Mouse (Mus musculus): ENCODE data around the gene Scube3. TPM values are rescaled to one million over a fixed set of nuclear protein-coding genes. Genes with fewer than 3 reads are reported as not detected.
"Not testable (repeated sequence)": the region's sequence is repeated elsewhere in the genome, so short reads cannot be mapped to it uniquely, and the experiment has no call there.

Gene Scube3
- total RNA-seq, 2 experiments from 2014 or later = 0.17 to 0.20 TPM

DNA sequence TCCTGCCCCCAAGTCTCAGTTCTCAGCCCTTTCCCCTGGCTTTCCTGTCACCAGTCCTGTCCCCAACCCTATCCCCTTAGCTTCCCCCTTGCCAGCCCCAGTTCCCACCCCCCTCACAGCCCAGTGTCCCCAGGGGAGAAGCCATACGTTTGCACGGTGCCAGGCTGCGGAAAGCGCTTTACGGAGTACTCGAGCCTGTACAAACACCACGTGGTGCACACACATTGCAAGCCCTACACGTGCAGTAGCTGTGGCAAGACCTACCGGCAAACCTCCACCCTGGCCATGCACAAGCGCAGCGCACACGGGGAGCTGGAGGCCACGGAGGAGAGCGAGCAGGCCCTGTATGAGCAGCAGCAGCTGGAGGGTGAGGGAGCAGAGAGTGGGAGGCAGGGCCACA is 60.0 kb downstream of the Scube3 start:
- DNase-seq = no peak
- H3K4me3 ChIP-seq = no peak overlapping the region
- no peak overlapping the region for H3K27ac ChIP-seq
- TF ChIP-seq CTCF (IDR thresholded peaks at IDR 0.05) = no peak
- intact Hi-C loops (cut with DNase I) = loop anchor here (10.0 kb wide), 1 partner anchor 353 kb away; no protein-coding TSS in a partner anchor

GRCm38 (mm10) chr17:28204052-28204720 is 62.2 kb downstream of the Scube3 start:
- DNase-seq = peak; percentile 63
- peak; percentile 80 for TF ChIP-seq CTCF (IDR thresholded peaks at IDR 0.05)
- intact Hi-C loops (cut with DNase I) = loop anchor here (10.0 kb wide), 1 partner anchor 351 kb away; no protein-coding TSS in a partner anchor
- Histone ChIP-seq H3K4me3 (no peak overlapping the region), H3K27ac (no peak overlapping the region)

DNA sequence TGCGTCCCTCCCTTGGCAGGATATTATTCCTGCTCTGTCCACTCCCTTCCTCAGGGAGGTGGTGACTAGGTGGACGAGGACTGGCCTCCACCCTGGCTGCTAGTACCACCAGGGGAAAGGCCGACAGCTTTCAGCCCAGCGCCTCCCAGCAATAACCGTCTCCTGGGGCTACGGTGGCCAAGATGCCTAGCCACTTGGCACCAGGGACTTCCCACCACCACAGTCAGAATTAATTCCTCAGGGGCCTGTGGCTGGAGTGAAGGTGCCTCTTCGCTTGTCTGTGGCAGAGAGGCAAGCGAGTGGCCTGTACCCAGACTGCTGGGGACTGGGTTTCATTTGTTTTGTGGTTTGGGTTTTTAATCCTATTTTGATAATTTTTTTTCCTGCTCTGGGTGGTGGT is 63.5 kb downstream of the Scube3 start:
- TF ChIP-seq CTCF (IDR thresholded peaks at IDR 0.05) = no peak
- intact Hi-C loops (cut with DNase I) = loop anchor here (10.0 kb wide), 1 partner anchor 349 kb away; no protein-coding TSS in a partner anchor
- H3K27ac ChIP-seq = no peak overlapping the region
- H3K4me3 ChIP-seq = no peak overlapping the region
- DNase-seq = no peak

GRCm38 (mm10) chr17:28207092-28207491 is 65.2 kb downstream of the Scube3 start:
- peak overlapping the region; percentile 89 for H3K27ac ChIP-seq
- TF ChIP-seq CTCF (IDR thresholded peaks at IDR 0.05) = no peak
- peak overlapping the region; percentile 82 for H3K4me3 ChIP-seq
- intact Hi-C loops (cut with DNase I) = loop anchor here (2.0 to 10.0 kb wide), 2 partner anchors 162 to 348 kb away; no protein-coding TSS in a partner anchor
- no peak for DNase-seq

DNA sequence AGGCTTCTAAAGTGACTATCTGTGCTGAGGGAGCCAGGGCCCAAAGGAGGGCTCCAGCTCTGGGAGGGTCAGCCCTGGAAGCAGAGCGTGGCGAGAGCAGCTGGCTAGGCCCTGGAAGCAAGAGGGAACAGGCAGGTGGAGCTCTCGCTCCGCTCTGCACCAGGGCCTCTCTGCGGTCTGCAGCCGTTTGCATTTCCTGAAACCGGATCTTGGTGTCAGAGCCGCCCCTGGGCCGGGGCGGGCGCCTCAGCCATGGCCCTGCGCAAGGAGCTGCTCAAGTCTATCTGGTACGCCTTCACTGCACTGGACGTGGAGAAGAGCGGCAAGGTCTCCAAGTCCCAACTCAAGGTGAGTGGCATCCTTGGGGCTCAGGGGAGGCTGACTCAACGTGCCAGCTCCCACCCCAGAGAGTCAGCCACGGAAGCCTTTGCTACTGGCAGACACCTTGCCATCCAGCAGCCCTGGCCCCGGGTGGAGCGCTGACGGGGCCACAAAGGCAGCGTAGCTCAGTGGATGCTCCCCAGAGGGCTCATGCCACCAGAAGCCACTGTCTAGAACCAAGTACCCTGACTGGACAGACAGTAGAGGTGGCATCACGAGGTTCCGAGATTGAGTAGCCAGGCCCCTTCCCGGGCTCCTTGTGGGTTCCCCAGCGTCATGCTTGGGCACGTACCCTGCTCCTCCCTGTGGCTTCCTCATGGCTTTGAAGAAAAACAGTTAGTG is 65.8 kb downstream of the Scube3 start, which contains the start of gene Def6:
Gene Def6 (plus strand): TSS at position 188 of the 723 bp plus-strand sequence.
- TF ChIP-seq CTCF (IDR thresholded peaks at IDR 0.05) = peak; percentile 74
- intact Hi-C loops (cut with DNase I) = loop anchor here (1.0 to 10.0 kb wide), 3 partner anchors 14 to 347 kb away; no protein-coding TSS in a partner anchor
- DNase-seq = peak; percentile 90
- H3K27ac ChIP-seq = peak within 1 kb of the TSS; percentile 89
- peak within 1 kb of the TSS; percentile 82 for H3K4me3 ChIP-seq

GRCm38 (mm10) chr17:28208314-28208612 is 66.3 kb downstream of the Scube3 start:
- Histone ChIP-seq H3K4me3 (peak overlapping the region; percentile 82), H3K27ac (peak overlapping the region; percentile 89)
- no peak for TF ChIP-seq CTCF (IDR thresholded peaks at IDR 0.05)
- DNase-seq = no peak
- intact Hi-C loops (cut with DNase I) = loop anchor here (1.0 to 10.0 kb wide), 2 partner anchors 13 to 347 kb away; no protein-coding TSS in a partner anchor

- DNase-seq = no peak
- H3K27ac ChIP-seq = no peak overlapping the region
- H3K4me3 ChIP-seq = no peak overlapping the region
- intact Hi-C loops (cut with DNase I) = loop anchor here (10.0 kb wide), 1 partner anchor 345 kb away; no protein-coding TSS in a partner anchor
- TF ChIP-seq CTCF (IDR thresholded peaks at IDR 0.05) = no peak
Observed at GRCm38 (mm10) chr17:28209457-28210110, 67.6 kb downstream of the Scube3 start.

- Histone ChIP-seq H3K27ac (no peak overlapping the region), H3K4me3 (no peak overlapping the region)
- TF ChIP-seq CTCF (IDR thresholded peaks at IDR 0.05) = no peak
- DNase-seq = no peak
- intact Hi-C loops (cut with DNase I) = no loop called here
Observed at GRCm38 (mm10) chr17:28211921-28212341, 70.0 kb downstream of the Scube3 start.

GRCm38 (mm10) chr17:28212391-28212790 is 70.5 kb downstream of the Scube3 start:
- Histone ChIP-seq H3K27ac (0 out of 2 replicates have a peak overlapping the region, but pooled peaks have one; percentile 16), H3K4me3 (no peak overlapping the region)
- TF ChIP-seq CTCF (IDR thresholded peaks at IDR 0.05) = no peak
- no peak for DNase-seq
- intact Hi-C loops (cut with DNase I) = no loop called here

- DNase-seq = no peak
- H3K27ac ChIP-seq = no peak overlapping the region
- no peak overlapping the region for H3K4me3 ChIP-seq
- TF ChIP-seq CTCF (IDR thresholded peaks at IDR 0.05) = peak; percentile 26
- intact Hi-C loops (cut with DNase I) = no loop called here
Observed at GRCm38 (mm10) chr17:28213236-28213635, 71.3 kb downstream of the Scube3 start.

DNA sequence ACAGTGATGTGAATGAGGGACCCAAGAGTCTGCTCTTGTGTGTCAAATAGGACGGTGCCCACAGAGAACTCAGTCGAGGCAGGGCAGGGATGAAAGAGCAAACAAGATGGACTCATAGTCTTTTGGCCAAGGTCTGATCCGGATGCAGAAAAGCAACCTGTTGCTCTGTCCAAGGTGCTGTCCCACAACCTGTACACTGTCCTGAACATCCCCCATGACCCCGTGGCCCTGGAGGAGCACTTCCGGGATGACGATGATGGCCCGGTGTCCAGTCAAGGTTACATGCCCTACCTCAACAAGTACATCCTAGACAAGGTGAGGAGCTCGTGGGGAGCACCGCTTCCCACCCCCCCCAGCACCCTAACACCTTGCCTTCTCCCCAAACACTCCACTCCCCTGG is 74.8 kb downstream of the Scube3 start:
- intact Hi-C loops (cut with DNase I) = no loop called here
- Histone ChIP-seq H3K4me3 (no peak overlapping the region), H3K27ac (no peak overlapping the region)
- TF ChIP-seq CTCF (IDR thresholded peaks at IDR 0.05) = no peak
- DNase-seq = no peak

- no peak for DNase-seq
- peak overlapping the region; percentile 56 for H3K27ac ChIP-seq
- intact Hi-C loops (cut with DNase I) = no loop called here
- H3K4me3 ChIP-seq = peak overlapping the region; percentile 34
- no peak for TF ChIP-seq CTCF (IDR thresholded peaks at IDR 0.05)
Observed at GRCm38 (mm10) chr17:28217721-28218649, 76.0 kb downstream of the Scube3 start.

DNA sequence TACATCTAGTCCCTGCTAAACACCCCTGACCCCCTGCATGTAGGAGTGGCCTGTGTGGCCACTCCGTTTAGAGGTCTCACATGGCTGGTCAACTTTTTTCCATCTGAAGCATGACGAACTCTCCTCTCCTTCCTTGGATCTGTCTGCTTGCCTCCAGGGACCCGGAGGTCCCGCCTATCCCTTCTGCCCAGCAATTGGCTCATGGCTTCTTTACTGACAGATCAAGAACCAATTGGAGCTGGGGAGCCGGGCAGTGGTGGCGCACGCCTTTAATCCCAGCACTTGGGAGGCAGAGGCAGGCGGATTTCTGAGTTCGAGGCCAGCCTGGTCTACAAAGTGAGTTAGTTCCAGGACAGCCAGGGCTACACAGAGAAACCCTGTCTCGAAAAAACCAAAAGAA is 80.5 kb downstream of the Scube3 start:
- H3K27ac ChIP-seq; H3K4me3 ChIP-seq; DNase-seq; intact Hi-C loops (cut with DNase I): not testable (repeated sequence)
